Comparison of ENCODE assay signal across 28 mouse cellular contexts in genomic region chrX:11458521-11458920, GRCm38 (mm10).
DNase-seq lines count a peak whose midpoint lies in the region; ATAC-seq and TF ChIP-seq lines count a peak whose summit lies in the region.
"Had no signal": no experiment of that assay in that cellular context is flagged by ENCODE, and none has a peak within 500 bp of the region (broad histone marks: within the 10 kb centered on the region; RNA-seq: fewer than 3 reads in every experiment).

No protein-coding gene starts in this region.

- H3K27me3 ChIP-seq in embryonic facial prominence, embryonic 14.5 days (replicated peaks; ENCODE audit: control insufficient read depth, insufficient read depth, low read length), result peaks cover 14% of the 10 kb centered on the region; the same call in 1 of the 2 replicates
- peaks cover 79% of the 10 kb centered on the region for H3K27me3 ChIP-seq in embryonic facial prominence, embryonic 10.5 days (replicated peaks; ENCODE audit: low read depth, poor library complexity, severe bottlenecking)
- H3K27me3 ChIP-seq: CH12.LX; forebrain, embryonic 13.5 days; hindbrain, embryonic 15.5 days; Patski had no signal

- H3K36me3 ChIP-seq in embryonic facial prominence, embryonic 14.5 days (ENCODE audit: control insufficient read depth, insufficient read depth, low read length), result no peaks in the 10 kb centered on the region
- no peaks in the 10 kb centered on the region for H3K36me3 ChIP-seq in embryonic facial prominence, embryonic 10.5 days (replicated peaks)
- H3K36me3 ChIP-seq: embryonic facial prominence, embryonic 13.5 days; forebrain, embryonic 10.5 days; G1E; heart, embryonic 10.5 days; heart, embryonic 13.5 days; hindbrain, embryonic 12.5 days; hindbrain, embryonic 15.5 days; intestine, embryonic 15.5 days had no signal

- 41% methylated on average over 4 of the region's 4 CpGs for WGBS in embryonic facial prominence, embryonic 14.5 days
- 49% methylated on average over 4 of the region's 4 CpGs for WGBS in embryonic facial prominence, embryonic 10.5 days

- H3K4me3 ChIP-seq in embryonic facial prominence, embryonic 14.5 days (ENCODE audit: low read depth, low read length), result no peak overlapping the region
- no peak overlapping the region for H3K4me3 ChIP-seq in embryonic facial prominence, embryonic 10.5 days
- H3K4me3 ChIP-seq: embryonic facial prominence, embryonic 13.5 days; forebrain, embryonic 10.5 days; forebrain, embryonic 13.5 days; heart, adult 2 months; heart, embryonic 10.5 days; heart, embryonic 13.5 days; hindbrain, embryonic 12.5 days; hindbrain, embryonic 15.5 days; intestine, embryonic 15.5 days had no signal

- peak; percentile 38 for DNase-seq in embryonic facial prominence, embryonic 14.5 days (ENCODE audit: low spot score)
- no peak for DNase-seq in embryonic facial prominence, embryonic 10.5 days (ENCODE audit: low spot score)
- peak; percentile 52 for DNase-seq in heart, adult 11 months
- DNase-seq in heart, postnatal 4 days, result no peak
- peak; percentile 32 for DNase-seq in 3T3-L1 (ENCODE audit: low read depth, low spot score)
- DNase-seq in brain, embryonic 14.5 days (ENCODE audit: low read depth), result peak; percentile 35
- DNase-seq in left cerebral cortex, postnatal 36 days (ENCODE audit: low spot score in 2 of 2), result no peak
- DNase-seq: adrenal gland, adult 2 months; adrenal gland, postnatal 14 days; B cell, adult 2 months; cerebellum, adult 11 months; cerebellum, adult 2 months; cerebellum, adult 9-11 months; cerebellum, postnatal 25 days; gastrocnemius, postnatal 14 days; heart, adult 2 months; kidney, adult 11 months had no signal

- ATAC-seq in embryonic facial prominence, embryonic 14.5 days (ENCODE audit: low read depth), result no peak
- ATAC-seq: forebrain, embryonic 13.5 days; intestine, embryonic 15.5 days; Patski had no signal

- no peak overlapping the region for H3K4me2 ChIP-seq in embryonic facial prominence, embryonic 14.5 days (ENCODE audit: low read depth, low read length)
- H3K4me2 ChIP-seq: embryonic facial prominence, embryonic 13.5 days; forebrain, embryonic 13.5 days; heart, embryonic 13.5 days; hindbrain, embryonic 12.5 days; hindbrain, embryonic 15.5 days; intestine, embryonic 15.5 days had no signal

- no peak for TF ChIP-seq CTCF in brain, embryonic 14.5 days (IDR thresholded peaks at IDR 0.05; ENCODE audit: borderline replicate concordance, extremely low read depth, insufficient read depth, insufficient read length)

- H3K4me1 ChIP-seq in embryonic facial prominence, embryonic 14.5 days (ENCODE audit: control insufficient read depth, insufficient read depth, low read length), result no peaks in the 10 kb centered on the region
- H3K4me1 ChIP-seq in embryonic facial prominence, embryonic 10.5 days, result no peaks in the 10 kb centered on the region
- H3K4me1 ChIP-seq: forebrain, embryonic 10.5 days; heart, embryonic 10.5 days; heart, embryonic 13.5 days; hindbrain, embryonic 12.5 days; hindbrain, embryonic 15.5 days; intestine, embryonic 15.5 days had no signal

- H3K27ac ChIP-seq in embryonic facial prominence, embryonic 14.5 days (replicated peaks; ENCODE audit: low read depth, low read length), result no peak overlapping the region
- no peak overlapping the region for H3K27ac ChIP-seq in embryonic facial prominence, embryonic 10.5 days (replicated peaks)
- H3K27ac ChIP-seq: embryonic facial prominence, embryonic 13.5 days; forebrain, embryonic 10.5 days; forebrain, embryonic 13.5 days; heart, adult 2 months; heart, embryonic 10.5 days; heart, embryonic 13.5 days; hindbrain, embryonic 12.5 days; hindbrain, embryonic 15.5 days; intestine, embryonic 15.5 days had no signal

- no peak overlapping the region for H3K9ac ChIP-seq in embryonic facial prominence, embryonic 14.5 days (ENCODE audit: low read depth, low read length)
- H3K9ac ChIP-seq: embryonic facial prominence, embryonic 13.5 days; forebrain, embryonic 13.5 days; heart, embryonic 13.5 days; hindbrain, embryonic 12.5 days; hindbrain, embryonic 15.5 days; intestine, embryonic 15.5 days had no signal

- TF ChIP-seq POLR2A in brain, embryonic 14.5 days (IDR thresholded peaks at IDR 0.05; ENCODE audit: borderline replicate concordance, extremely low read depth, insufficient read depth, insufficient read length, poor library complexity, severe bottlenecking), result no peak

- H3K9me3 ChIP-seq in embryonic facial prominence, embryonic 14.5 days (ENCODE audit: control insufficient read depth, low read length), result no peaks in the 10 kb centered on the region
- H3K9me3 ChIP-seq in embryonic facial prominence, embryonic 10.5 days, result no peaks in the 10 kb centered on the region
- H3K9me3 ChIP-seq: embryonic facial prominence, embryonic 13.5 days; forebrain, embryonic 10.5 days; forebrain, embryonic 13.5 days; G1E; heart, embryonic 10.5 days; heart, embryonic 13.5 days; hindbrain, embryonic 12.5 days; hindbrain, embryonic 15.5 days; intestine, embryonic 15.5 days had no signal

- intact Hi-C loops in left cerebral cortex, postnatal 36 days (cut with DNase I), result no loop called here

Comparison
In these comparisons a context has a peak if more than half of its experiments do, and no peak if none do; other contexts are left out.
1. DNase-seq: peak in embryonic facial prominence, embryonic 14.5 days (single experiment), heart, adult 11 months (single experiment), 3T3-L1 (single experiment) and brain, embryonic 14.5 days (single experiment); none in embryonic facial prominence, embryonic 10.5 days (single experiment), heart, postnatal 4 days (single experiment) and left cerebral cortex, postnatal 36 days (0 of 2).